Mouse (Mus musculus): ENCODE data around the gene Tbxas1.

Tbxas1 gene

DNA sequence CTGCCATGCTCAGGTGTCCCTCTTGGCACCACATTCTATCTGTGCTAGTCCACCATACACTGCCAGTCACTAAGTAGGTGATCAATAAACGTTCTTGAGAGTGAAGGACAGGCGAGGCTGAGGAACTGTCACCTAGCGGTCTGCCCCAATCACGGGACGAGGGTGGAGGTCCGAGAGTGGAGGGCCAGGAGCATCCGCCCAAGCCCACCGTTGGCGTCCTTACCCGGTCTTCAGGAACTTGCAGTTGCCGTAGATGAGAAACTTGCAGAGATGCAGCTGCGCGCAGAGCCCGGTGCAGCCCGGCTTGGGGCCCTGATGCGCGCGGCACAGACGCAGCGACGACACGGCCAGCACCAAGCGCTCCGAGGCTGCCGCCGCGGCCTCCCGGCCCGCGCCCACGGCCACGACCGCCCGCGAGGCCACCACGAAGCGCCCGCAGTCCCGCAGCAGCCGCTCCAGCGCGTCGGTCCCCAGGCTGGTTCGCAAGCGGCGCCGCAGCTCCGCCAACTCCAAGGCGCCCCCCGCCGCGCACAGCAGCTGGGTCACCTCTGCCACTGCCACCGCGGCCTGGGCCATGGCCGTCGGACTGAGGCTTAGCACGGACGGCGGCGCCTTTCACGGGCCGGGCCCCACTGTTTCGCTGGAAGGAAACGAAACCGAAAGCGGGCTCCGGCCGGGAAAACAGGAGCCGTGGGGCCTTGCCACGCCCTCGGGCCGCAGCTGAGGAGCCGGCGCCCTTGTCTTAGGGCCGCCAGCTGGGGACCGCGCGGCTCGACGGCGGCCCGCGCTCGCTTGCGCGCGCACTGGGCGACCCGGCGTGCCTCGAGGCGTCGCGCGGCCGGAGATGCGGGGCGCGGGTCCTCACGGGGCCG is 242.6 kb downstream of the Tbxas1 start, which contains the start of gene Parp12:
Gene Parp12 (minus strand): TSS at position 766 of the 872 bp plus-strand sequence.
- peak; percentile 16 to 33 for DNase-seq (ENCODE audit: low spot score in 2 of 2)

DNA sequence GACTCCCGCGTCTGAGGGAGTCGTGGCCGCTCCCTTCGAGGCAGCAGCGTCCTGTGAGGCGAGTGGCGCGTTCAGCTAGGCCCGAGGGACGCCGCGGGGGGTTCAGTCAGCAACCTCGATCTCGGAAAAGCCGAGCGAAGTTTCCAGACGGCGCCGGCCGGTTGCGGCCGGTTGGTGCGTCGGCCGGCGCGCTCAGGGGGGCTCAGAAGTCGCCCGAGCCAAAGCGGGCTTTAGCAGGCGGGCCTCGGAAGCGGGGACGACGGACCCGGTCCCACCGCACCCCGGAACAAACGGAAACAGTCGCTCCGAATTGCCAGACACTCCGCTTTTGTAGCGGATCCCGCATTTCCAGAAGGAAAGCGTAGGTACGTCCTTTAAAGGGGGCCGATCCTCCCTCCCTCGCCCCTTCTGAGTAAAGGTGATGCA is 243.3 kb downstream of the Tbxas1 start:
- no peak for DNase-seq (ENCODE audit: low spot score in 2 of 2)

DNA sequence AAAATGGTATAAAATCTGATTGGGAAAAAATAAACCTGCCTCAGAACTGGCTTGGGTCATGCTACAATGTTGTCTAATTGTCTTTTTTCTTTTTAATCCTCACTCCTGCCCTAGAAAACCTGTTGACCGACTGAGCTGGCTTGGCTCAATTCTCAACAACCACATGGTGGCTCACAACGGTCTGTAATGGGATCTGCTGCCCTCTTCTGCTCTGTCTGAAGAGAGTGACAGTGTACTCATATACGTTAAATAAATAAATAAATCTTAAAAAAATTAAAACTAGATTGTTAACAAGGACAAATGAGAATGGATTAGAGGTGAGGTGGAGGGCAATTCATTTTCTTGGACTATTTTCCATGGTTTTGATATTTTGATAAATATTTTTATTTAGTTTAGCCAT is 245.5 kb downstream of the Tbxas1 start:
- no peak for DNase-seq (ENCODE audit: low spot score in 2 of 2)

DNA sequence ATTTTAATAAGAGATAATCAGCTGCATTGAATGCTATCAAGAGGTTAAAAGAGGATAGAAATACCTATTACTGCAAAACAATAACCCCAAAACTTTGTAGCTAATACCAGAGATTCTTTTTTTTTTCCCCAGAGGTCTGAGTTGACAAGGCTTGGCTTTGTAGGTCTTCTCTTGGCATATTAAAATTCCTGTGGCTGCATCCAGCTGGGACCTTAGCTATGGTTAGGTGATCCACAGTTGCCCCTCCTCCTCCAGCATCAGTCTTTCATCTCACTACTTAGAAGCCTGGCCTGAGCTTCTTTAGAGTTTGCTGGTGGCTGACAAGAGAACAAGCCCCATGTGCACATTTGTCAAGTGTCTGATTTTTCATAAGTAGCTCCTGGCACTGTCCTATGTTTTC is 249.5 kb downstream of the Tbxas1 start:
- no peak for DNase-seq (ENCODE audit: low spot score in 2 of 2)

DNA sequence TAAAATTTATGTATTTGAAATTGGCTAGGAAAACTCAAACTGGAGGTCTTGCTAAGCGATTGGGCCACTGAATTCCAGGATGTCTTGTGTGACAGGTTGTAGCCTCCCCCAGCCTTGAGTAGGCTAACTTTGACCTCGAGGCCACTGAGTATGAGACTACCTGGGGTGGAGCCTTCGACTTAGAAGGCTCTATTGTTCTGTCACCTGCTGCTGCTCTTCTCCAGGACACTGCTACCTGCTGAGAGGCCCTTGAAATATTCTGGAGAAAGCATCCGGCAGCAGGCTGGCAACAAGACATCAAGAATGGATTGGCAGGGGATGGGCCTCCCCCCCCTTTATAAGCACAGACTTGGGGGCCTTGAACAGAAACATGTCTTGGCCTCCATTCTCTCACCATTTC is 256.3 kb downstream of the Tbxas1 start:
- DNase-seq (ENCODE audit: low spot score in 2 of 2) = no peak

DNA sequence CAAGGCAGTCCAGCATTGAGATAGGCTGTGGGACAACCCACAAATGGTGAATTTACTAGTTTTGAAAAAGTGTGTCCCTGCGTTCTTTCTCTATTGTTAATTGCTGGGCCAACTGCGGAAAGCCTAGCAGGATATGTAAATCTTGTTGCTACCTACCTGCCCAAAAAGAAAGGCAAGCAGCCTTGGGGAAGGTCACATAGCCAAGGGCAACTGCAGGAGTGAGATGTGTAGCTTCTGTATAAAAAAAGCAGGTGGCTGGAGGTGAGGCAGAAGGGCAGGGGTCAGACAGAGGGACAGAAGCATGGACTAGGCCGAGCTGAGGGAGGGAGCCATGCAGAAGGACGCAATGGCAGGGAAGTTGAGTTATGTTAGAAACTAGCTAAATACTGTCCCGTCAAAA is 257.4 kb downstream of the Tbxas1 start:
- no peak for DNase-seq (ENCODE audit: low spot score in 2 of 2)
